Mouse (Mus musculus) heart, adult 8-10 months (tissue): ENCODE measurements around the gene Mipep. TPM values are rescaled to one million over a fixed set of nuclear protein-coding genes. Genes with fewer than 3 reads are reported as not detected.

Experiments used
- total RNA-seq, 4 experiments: library from RNA; stranded (reverse); gene quantifications; 2 replicates each; pipeline ENCODE4 v1.2.4; 2022

The Mipep gene
- total RNA-seq, 4 experiments from 2014 or later: 70.6 to 75.9 (median 73.6) TPM

Other genes with a start within 250 kb of the Mipep start
- gene Spata13, start 150.6 kb upstream of the Mipep start, total RNA-seq: 10 to 100 TPM; 11.3 to 15.0 (median 13.6) TPM
- gene C1qtnf9, start 16.4 kb upstream of the Mipep start, total RNA-seq: 10 to 100 TPM; 39.4 to 49.7 (median 43.6) TPM